Mouse (Mus musculus) myocyte (in vitro differentiated cells): Measurements from ENCODE around the gene C77080.

ENCODE experiments used
- MAX ChIP-seq: IDR thresholded peaks from one replicate; pipeline ENCODE4 v1.6.1; 2011; ENCODE audit warnings: low read depth, mild to moderate bottlenecking, control low read depth
- MYOD1 ChIP-seq, 3 experiments: IDR thresholded peaks; one replicate each; pipeline ENCODE4 v1.6.1; 2011; ENCODE audit warnings: control low read depth in 2 of 3, low read depth in 2 of 3, mild to moderate bottlenecking in 2 of 3, moderate library complexity in 1 of 3; ENCODE audit not compliant: insufficient read length in 2 of 3, control insufficient read depth in 1 of 3

DNA sequence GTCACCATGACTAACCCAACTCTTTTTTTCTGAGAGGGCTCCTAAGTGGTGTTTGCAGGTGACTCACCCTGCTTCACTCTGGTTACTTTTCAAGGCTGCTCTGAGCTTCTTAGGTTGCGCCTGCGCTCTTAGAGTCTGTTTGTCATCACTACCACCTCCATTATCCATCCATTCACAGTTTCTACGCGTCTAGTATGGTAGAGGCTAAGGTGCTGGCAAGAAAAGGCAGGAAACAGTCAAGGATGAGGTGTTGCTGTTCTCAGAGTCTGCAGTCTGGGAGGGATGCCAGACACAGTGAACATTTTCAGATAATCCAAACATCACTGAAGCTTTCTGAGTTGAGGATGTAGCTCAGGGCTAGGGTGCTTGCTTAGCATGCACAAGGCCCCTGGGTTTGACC, 36.5 kb upstream of the C77080 start:
- TF ChIP-seq MYOD1 (IDR thresholded peaks at IDR 0.05; ENCODE audit: control insufficient read depth in 1 of 3, insufficient read length in 2 of 3, low read depth in 2 of 3), result no peak
- TF ChIP-seq MAX, result no peak
